Mouse (Mus musculus): ENCODE results near the gene Gm20518.

Gm20518 gene

DNA sequence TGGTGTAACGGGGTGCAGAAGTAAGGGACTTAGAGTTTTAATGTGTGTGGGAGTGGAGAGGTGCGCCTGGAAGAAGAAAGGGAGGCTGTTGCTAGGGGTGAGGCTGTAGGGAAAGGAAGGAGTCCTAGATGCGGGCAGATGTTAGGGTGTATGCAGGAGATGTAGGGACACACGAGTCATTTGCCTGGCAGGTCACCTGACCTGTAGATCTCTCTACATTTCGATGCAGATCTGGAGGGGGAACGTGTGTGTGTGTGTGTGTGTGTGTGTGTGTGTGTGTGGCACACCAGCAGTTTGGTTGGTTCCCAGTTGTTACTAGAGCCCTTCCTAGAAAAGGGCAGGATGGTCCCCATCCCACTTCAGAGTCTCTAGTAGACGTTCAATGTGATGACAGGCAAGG is 86.5 kb downstream of the Gm20518 start:
- DNase-seq (ENCODE audit: low spot score) = no peak

DNA sequence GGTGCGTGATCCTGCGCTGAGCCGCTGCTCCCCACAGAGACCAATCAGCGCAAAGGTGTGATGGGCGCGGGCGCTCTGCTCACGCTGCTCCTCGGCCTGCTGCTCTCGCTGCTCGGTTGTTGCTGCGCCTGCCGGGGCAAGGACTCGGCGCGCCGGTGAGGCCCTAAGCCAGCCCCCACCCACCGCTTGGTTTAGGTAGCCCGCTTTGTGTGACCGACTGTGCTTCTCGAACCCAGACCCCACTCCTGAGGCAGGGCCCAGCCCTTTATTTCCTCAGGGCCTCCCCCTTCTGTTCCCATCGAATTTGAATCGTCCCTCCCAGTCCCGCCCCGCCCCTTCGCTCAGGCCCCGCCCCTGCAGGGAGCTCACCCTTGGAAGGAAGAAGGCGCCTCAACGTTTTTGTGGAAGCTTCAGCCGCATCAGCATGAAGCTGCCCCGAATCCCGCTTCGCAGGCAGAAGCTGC is 87.0 kb downstream of the Gm20518 start:
- no peak for DNase-seq (ENCODE audit: low spot score)

- DNase-seq (ENCODE audit: low spot score) = no peak
Measured at GRCm38 (mm10) chr16:17803675-17804448, 87.6 kb downstream of the Gm20518 start.

- DNase-seq (ENCODE audit: low spot score) = no peak
Measured at GRCm38 (mm10) chr16:17802839-17803674, 88.4 kb downstream of the Gm20518 start.

GRCm38 (mm10) chr16:17802456-17802838 is 89.0 kb downstream of the Gm20518 start:
- no peak for DNase-seq (ENCODE audit: low spot score)

DNA sequence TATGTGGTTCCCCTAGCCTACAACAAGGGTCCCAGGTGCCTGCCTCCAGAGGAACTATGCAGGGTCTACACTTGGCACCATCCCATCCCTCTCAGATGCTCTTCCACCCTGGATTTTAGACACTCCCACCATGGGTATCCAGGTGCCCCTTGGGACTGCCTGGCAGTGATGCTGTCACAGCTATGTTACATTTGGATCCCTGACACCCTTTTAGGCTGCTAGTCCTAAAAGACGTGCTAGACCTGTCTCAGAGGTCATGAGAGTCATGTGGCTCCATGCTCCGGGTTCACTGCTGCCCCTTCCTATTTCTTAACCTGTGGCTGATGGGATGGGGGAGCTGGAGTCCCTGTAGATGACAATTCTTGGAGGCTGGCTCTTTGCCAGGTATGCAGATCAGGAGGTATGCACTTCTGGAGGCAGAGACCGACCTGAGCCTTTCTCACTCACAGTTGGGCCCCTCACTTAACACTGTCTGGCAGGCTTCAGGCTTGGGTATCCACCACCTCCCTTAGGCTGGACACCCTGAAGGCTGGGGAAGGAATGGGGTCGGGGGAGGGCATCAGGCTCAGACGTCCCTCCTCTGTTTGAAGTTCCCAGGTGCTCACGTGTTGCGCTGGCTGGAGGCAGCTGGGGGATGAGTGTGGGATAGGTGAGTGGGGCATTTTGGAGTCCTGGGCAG is 89.6 kb downstream of the Gm20518 start:
- DNase-seq (ENCODE audit: low spot score) = no peak

DNA sequence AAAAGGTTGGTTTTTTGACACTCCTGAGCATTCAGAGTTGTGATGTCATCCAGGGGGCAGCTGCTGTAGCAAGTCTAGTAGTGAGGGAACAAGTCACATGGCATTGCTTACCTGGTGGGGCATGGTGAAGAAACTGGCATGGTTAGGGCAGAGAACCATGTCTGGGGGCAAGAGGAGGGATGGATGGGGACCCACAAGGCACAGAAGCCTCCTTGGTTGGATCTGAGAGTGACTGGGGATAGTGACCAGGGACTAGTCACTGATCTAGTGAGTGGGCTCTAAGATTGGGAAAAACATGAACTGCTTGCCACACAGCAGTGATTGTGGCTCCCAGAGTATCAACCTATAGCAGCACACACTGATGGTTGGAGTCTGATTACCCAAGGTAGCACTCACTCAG is 91.9 kb downstream of the Gm20518 start:
- DNase-seq (ENCODE audit: low spot score) = no peak

DNA sequence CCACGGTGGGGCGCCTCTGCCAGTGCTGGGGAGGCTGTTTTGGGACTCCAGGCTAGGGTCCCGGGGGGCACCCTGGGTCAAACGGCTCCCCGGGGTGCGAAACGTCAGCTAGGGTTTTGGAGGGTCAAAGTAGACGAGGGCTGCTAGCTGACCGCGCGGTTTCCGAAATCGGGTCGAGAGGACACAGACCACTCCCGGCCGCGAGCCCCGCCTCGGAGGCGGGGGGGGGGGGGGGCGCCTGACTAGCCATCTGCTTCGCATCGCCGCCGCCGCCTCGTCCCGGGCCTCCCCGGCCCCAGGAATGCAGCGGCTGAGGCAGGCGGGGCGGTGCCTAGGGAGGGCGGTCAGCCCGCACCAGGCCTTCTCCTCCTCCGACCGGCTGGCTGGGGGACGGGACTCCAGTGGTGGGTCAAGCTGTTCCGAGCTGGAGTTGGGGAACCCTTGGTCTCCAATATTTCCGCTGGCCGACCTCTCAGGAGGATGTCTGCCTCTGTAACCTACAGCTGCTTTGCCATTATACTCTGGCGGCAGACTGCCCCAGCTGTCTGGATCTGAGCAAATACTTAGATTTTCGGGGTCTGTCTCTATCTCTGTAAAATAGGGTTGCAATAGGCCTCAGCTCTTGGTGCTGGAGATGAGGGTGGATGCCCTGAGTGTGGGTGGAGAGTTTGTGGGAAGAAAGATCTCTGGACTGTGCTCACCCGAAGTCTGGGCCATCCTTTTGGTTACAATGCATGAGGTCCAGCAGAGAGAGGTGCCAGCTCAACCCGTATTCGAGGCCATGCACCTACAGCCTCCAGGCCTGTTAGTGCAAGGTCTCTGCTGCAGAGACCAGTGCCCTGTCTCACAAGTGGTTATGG is 92.9 kb downstream of the Gm20518 start:
- no peak for DNase-seq (ENCODE audit: low spot score)

GRCm38 (mm10) chr16:17797812-17798311 is 93.6 kb downstream of the Gm20518 start:
- no peak for DNase-seq (ENCODE audit: low spot score)

GRCm38 (mm10) chr16:17796971-17797811 is 94.3 kb downstream of the Gm20518 start, which contains the start of gene Scarf2:
Gene Scarf2 (plus strand): TSS chr16:17797282.
- no peak for DNase-seq (ENCODE audit: low spot score)

DNA sequence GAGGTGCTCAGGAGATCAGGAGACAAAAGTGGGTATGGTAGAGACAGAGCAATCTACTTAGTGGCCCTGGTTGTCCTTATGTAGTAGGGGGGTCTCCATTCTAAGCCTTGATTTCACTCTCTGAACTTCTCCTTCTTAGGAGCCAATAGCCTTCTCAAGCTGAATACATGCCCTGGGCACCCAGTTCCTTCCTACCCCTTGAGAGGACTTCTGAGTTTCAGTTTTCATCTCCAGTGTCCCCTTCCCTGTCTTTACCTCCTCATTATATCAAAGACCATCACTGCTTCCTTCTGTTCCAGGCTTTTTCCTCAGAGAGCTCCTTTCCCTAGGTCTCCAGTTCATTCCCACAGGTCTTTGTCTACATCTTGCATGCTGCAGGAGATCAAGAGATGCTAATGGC is 95.0 kb downstream of the Gm20518 start:
- no peak for DNase-seq (ENCODE audit: low spot score)

DNA sequence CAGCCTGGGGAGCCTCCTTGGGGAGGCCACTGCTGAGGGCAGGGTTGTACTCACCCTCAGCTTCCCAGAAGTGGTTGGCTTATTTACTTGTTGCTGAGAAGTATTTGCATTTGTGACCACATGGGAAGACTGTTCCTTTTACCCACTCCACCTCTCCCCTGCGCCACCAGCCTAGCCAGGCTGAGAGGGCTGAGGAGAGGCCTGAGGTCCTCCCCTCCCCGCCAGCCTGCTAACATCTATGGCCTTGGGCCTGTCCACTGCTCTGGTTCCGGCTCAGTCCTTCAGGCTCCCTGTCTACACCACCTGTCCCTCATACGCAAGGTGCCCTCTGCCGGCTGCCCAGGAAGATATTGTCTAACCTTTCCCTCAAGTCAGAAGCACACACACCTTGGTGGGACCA is 95.8 kb downstream of the Gm20518 start:
- DNase-seq (ENCODE audit: low spot score) = no peak

DNA sequence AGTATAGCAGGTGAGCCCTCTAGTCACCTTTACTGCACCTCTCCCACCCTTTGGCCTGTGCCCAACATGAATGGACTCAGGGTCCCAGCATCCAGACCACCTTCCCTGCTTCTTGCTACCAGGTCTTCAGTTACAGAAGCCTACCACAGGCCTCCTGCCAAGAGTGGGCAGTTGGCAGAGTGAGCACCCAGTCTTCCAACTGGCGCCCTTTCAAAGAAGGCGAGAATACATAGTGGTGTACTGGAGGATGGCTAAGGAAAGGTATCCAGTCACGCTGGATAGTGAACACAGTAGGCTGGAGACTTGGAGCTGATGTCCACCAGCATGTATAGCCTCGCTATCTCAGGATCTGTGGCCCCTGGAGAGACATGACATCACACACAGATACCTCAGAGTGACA is 97.4 kb downstream of the Gm20518 start:
- no peak for DNase-seq (ENCODE audit: low spot score)

GRCm38 (mm10) chr16:17792728-17793127 is 98.7 kb downstream of the Gm20518 start:
- no peak for DNase-seq (ENCODE audit: low spot score)

DNA sequence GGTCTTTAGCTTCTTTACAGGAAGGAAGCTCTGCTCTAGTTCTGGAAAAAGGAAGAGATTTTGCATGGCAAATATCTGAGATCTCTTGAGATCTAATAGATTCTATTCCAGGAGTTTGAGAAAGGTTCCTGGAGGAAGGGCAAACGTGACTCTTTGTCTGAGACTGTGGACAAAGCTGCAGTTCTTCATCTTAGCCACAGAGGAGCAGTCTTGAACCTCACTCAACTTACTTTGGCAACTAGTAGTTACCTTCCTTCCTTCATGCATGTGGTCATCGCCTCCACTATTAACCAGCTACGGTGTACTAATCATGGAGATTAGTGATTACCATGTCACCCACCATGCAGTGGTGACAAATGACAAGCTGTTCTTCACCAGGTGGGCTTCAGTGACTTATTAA is 106.1 kb downstream of the Gm20518 start:
- DNase-seq (ENCODE audit: low spot score) = no peak
